Mouse (Mus musculus) ES-E14 (cell line): ENCODE results near the gene Upk1b.

Experiments
- CHD2 ChIP-seq: IDR thresholded peaks from 2 replicates; pipeline ENCODE4 v1.6.1; 2014; ENCODE audit warnings: mild to moderate bottlenecking, low read depth, low read length, inconsistent platforms
- MAFK ChIP-seq: IDR thresholded peaks from 2 replicates; pipeline ENCODE4 v1.6.1; 2014; ENCODE audit warnings: mild to moderate bottlenecking, low read depth, low read length, inconsistent platforms; ENCODE audit not compliant: insufficient read depth
- ZC3H11A ChIP-seq: IDR thresholded peaks from 2 replicates; pipeline ENCODE4 v1.6.1; 2012; ENCODE audit warnings: low read depth, mild to moderate bottlenecking, inconsistent platforms, low read length, borderline replicate concordance

DNA sequence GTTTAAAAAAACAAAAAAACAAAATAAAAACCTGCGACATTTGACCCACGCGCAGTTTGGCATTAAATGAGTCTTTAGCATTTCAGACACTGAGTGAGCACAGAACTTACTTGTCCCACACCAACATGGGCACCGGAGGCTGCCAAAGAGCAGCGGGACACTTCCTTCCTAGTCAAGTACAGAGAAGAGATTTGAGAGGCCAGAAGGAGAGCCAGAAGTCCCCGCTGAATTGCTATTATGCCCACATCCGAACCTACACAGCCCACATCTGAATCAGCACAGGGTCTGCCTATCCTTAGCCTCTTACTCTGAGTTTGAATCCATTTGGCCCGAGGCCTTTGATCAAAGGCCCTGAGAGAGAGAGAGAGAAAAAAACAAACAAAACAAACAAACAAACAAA is 75.9 kb downstream of the Upk1b start:
- TF ChIP-seq ZC3H11A (no peak), CHD2 (no peak), MAFK (no peak)
